Mouse (Mus musculus) forebrain, embryonic 13.5 days (tissue): ENCODE measurements at regions not wholly inside any gene's neighbourhood (a gene's known extent, or its start where the extent isn't known, plus 50 kb on each side); places are given as distances from the start of the nearest gene placed in this dataset.

Source experiments
- ATAC-seq: fragments of 200-750 bp; cut with Nextera tagmentation; 2 replicates; pipeline ENCODE4 v1.8.0; 2017
- H3K27ac ChIP-seq: fragments of 300-500 bp; sonication (generic); 2 replicates; pipeline ENCODE4 v1.5.1; 2015; ENCODE audit warnings: inconsistent platforms, mild to moderate bottlenecking, moderate library complexity
- H3K27me3 ChIP-seq: fragments of 300-500 bp; sonication (generic); 2 replicates; pipeline ENCODE4 v1.6.1; 2015; ENCODE audit warnings: mild to moderate bottlenecking, inconsistent platforms
- H3K36me3 ChIP-seq: fragments of 300-500 bp; sonication (generic); 2 replicates; pipeline ENCODE4 v1.6.1; 2015; ENCODE audit warnings: mild to moderate bottlenecking, inconsistent platforms; ENCODE audit not compliant: poor library complexity, severe bottlenecking
- H3K4me1 ChIP-seq: fragments of 300-500 bp; sonication (generic); 2 replicates; pipeline ENCODE4 v1.6.1; 2015; ENCODE audit warnings: inconsistent platforms
- H3K4me2 ChIP-seq: fragments of 300-500 bp; sonication (generic); 2 replicates; pipeline ENCODE4 v1.6.1; 2015; ENCODE audit warnings: inconsistent platforms, mild to moderate bottlenecking, moderate library complexity
- H3K4me3 ChIP-seq: fragments of 300-500 bp; sonication (generic); 2 replicates; pipeline ENCODE4 v1.5.1; 2015; ENCODE audit warnings: mild to moderate bottlenecking, inconsistent platforms
- H3K9ac ChIP-seq: fragments of 300-500 bp; sonication (generic); 2 replicates; pipeline ENCODE4 v1.6.1; 2015; ENCODE audit warnings: mild to moderate bottlenecking, inconsistent platforms
- H3K9me3 ChIP-seq: fragments of 300-500 bp; sonication (generic); replicated peaks from 2 replicates; pipeline ENCODE4 v1.6.1; 2016; ENCODE audit warnings: inconsistent platforms
- WGBS: fragments of 180-500 bp; shearing (Covaris S2); methylation state at CpG from one replicate; pipeline ENCODE4 v1.1.7; 2015; 5-methylcytosine and 5-hydroxymethylcytosine counted together

GRCm38 (mm10) chr15:36719241-36719640 is 288.3 kb downstream of the Zfp706 start:
- no peaks in the 10 kb centered on the region for H3K9me3 ChIP-seq
- H3K27me3 ChIP-seq: no peaks in the 10 kb centered on the region
- WGBS: 78% methylated on average over 2 of the region's 2 CpGs
- no peaks in the 10 kb centered on the region for H3K36me3 ChIP-seq
- no peak overlapping the region for H3K4me3 ChIP-seq
- ATAC-seq: no peak
- peaks cover 6% of the 10 kb centered on the region for H3K4me1 ChIP-seq
- no peak overlapping the region for H3K9ac ChIP-seq
- H3K27ac ChIP-seq: no peak overlapping the region
- no peak overlapping the region for H3K4me2 ChIP-seq

- ATAC-seq: no peak
- no peak overlapping the region for H3K4me3 ChIP-seq
- no peaks in the 10 kb centered on the region for H3K36me3 ChIP-seq
- no peaks in the 10 kb centered on the region for H3K27me3 ChIP-seq
- no peak overlapping the region for H3K9ac ChIP-seq
- H3K9me3 ChIP-seq: no peaks in the 10 kb centered on the region
- no peak overlapping the region for H3K4me2 ChIP-seq
- peaks cover 5% of the 10 kb centered on the region for H3K4me1 ChIP-seq
- no peak overlapping the region for H3K27ac ChIP-seq
- 81% methylated on average over 6 of the region's 6 CpGs for WGBS
These were observed 289.7 kb downstream of the Zfp706 start for GRCm38 (mm10) chr15:36717835-36718234.

- no peak overlapping the region for H3K4me3 ChIP-seq
- H3K9ac ChIP-seq: no peak overlapping the region
- no peak for ATAC-seq
These were observed 290.9 kb downstream of the Zfp706 start for GRCm38 (mm10) chr15:36716686-36717038.

GRCm38 (mm10) chr15:36715745-36716685 is 291.6 kb downstream of the Zfp706 start:
- H3K4me2 ChIP-seq: peak overlapping the region; percentile 39
- no peaks in the 10 kb centered on the region for H3K27me3 ChIP-seq
- H3K9me3 ChIP-seq: no peaks in the 10 kb centered on the region
- 19% methylated on average over 26 of the region's 26 CpGs for WGBS
- peaks cover 5% of the 10 kb centered on the region for H3K4me1 ChIP-seq
- H3K27ac ChIP-seq: no peak overlapping the region
- H3K36me3 ChIP-seq: no peaks in the 10 kb centered on the region
- peak; percentile 90 for ATAC-seq
- H3K4me3 ChIP-seq: no peak overlapping the region; the same call in 1 of the 2 replicates
- 0 out of 2 replicates have a peak overlapping the region, but pooled peaks have one; percentile 9 for H3K9ac ChIP-seq

More at GRCm38 (mm10) chr15:36716686-36717038, 290.9 kb downstream of the Zfp706 start:
- Histone ChIP-seq H3K27me3 (no peaks in the 10 kb centered on the region), H3K36me3 (no peaks in the 10 kb centered on the region), H3K4me2 (peak overlapping the region; percentile 39), H3K4me1 (peaks cover 5% of the 10 kb centered on the region), H3K9me3 (no peaks in the 10 kb centered on the region), H3K27ac (no peak overlapping the region)

- no peaks in the 10 kb centered on the region for H3K9me3 ChIP-seq
- WGBS: 85% methylated on average over 6 of the region's 6 CpGs
These were observed 292.4 kb downstream of the Zfp706 start for GRCm38 (mm10) chr15:36715159-36715558.

GRCm38 (mm10) chr15:36709788-36710187 is 297.8 kb downstream of the Zfp706 start:
- no peaks in the 10 kb centered on the region for H3K4me1 ChIP-seq
- H3K9me3 ChIP-seq: no peaks in the 10 kb centered on the region
- H3K4me3 ChIP-seq: no peak overlapping the region
- 82% methylated on average over 3 of the region's 3 CpGs for WGBS
- H3K9ac ChIP-seq: no peak overlapping the region
- H3K27ac ChIP-seq: no peak overlapping the region
- ATAC-seq: no peak
- H3K36me3 ChIP-seq: no peaks in the 10 kb centered on the region
- no peaks in the 10 kb centered on the region for H3K27me3 ChIP-seq
- no peak overlapping the region for H3K4me2 ChIP-seq

More at GRCm38 (mm10) chr15:36715159-36715558, 292.4 kb downstream of the Zfp706 start:
- H3K9ac ChIP-seq: no peak overlapping the region
- no peak for ATAC-seq
- no peaks in the 10 kb centered on the region for H3K27me3 ChIP-seq
- H3K4me1 ChIP-seq: peaks cover 5% of the 10 kb centered on the region
- H3K36me3 ChIP-seq: no peaks in the 10 kb centered on the region
- H3K27ac ChIP-seq: no peak overlapping the region
- H3K4me2 ChIP-seq: no peak overlapping the region
- H3K4me3 ChIP-seq: no peak overlapping the region

- H3K4me2 ChIP-seq: no peak overlapping the region
- no peak overlapping the region for H3K9ac ChIP-seq
- no peaks in the 10 kb centered on the region for H3K36me3 ChIP-seq
- 22% methylated on average over 3 of the region's 3 CpGs for WGBS
- no peaks in the 10 kb centered on the region for H3K9me3 ChIP-seq
- no peaks in the 10 kb centered on the region for H3K27me3 ChIP-seq
- H3K27ac ChIP-seq: no peak overlapping the region
- peak; percentile 70 for ATAC-seq
- no peak overlapping the region for H3K4me3 ChIP-seq
- no peaks in the 10 kb centered on the region for H3K4me1 ChIP-seq
These were observed 299.1 kb downstream of the Zfp706 start for GRCm38 (mm10) chr15:36708471-36708870.

GRCm38 (mm10) chr15:36705990-36706389 is 301.6 kb downstream of the Zfp706 start:
- no peaks in the 10 kb centered on the region for H3K4me1 ChIP-seq
- H3K27me3 ChIP-seq: no peaks in the 10 kb centered on the region
- no peaks in the 10 kb centered on the region for H3K9me3 ChIP-seq
- H3K27ac ChIP-seq: no peak overlapping the region
- no peak for ATAC-seq
- WGBS: 60% methylated on average over 4 of the region's 4 CpGs
- H3K36me3 ChIP-seq: no peaks in the 10 kb centered on the region
- no peak overlapping the region for H3K4me2 ChIP-seq
- H3K4me3 ChIP-seq: no peak overlapping the region
- H3K9ac ChIP-seq: no peak overlapping the region

GRCm38 (mm10) chr15:36705391-36705790 is 302.2 kb downstream of the Zfp706 start:
- no peak for ATAC-seq

GRCm38 (mm10) chr15:36701846-36702245 is 305.7 kb downstream of the Zfp706 start:
- no peaks in the 10 kb centered on the region for H3K4me1 ChIP-seq
- H3K27me3 ChIP-seq: no peaks in the 10 kb centered on the region
- no peak for ATAC-seq
- no peak overlapping the region for H3K27ac ChIP-seq
- H3K4me3 ChIP-seq: no peak overlapping the region
- WGBS: 57% methylated on average over 8 of the region's 8 CpGs
- no peaks in the 10 kb centered on the region for H3K9me3 ChIP-seq
- H3K9ac ChIP-seq: no peak overlapping the region
- H3K4me2 ChIP-seq: no peak overlapping the region
- H3K36me3 ChIP-seq: no peaks in the 10 kb centered on the region

More at GRCm38 (mm10) chr15:36705391-36705790, 302.2 kb downstream of the Zfp706 start:
- H3K9me3 ChIP-seq: no peaks in the 10 kb centered on the region
- H3K4me2 ChIP-seq: no peak overlapping the region
- H3K4me1 ChIP-seq: no peaks in the 10 kb centered on the region
- no peaks in the 10 kb centered on the region for H3K36me3 ChIP-seq
- H3K27ac ChIP-seq: no peak overlapping the region
- H3K4me3 ChIP-seq: no peak overlapping the region
- no peak overlapping the region for H3K9ac ChIP-seq
- WGBS: 54% methylated on average over 2 of the region's 2 CpGs
- H3K27me3 ChIP-seq: no peaks in the 10 kb centered on the region

- Histone ChIP-seq H3K27ac (no peak overlapping the region), H3K4me3 (no peak overlapping the region), H3K27me3 (no peaks in the 10 kb centered on the region), H3K4me1 (no peaks in the 10 kb centered on the region), H3K9ac (no peak overlapping the region), H3K36me3 (no peaks in the 10 kb centered on the region), H3K9me3 (no peaks in the 10 kb centered on the region), H3K4me2 (no peak overlapping the region)
- 89% methylated on average over 5 of the region's 5 CpGs for WGBS
- ATAC-seq: no peak
These were observed 307.4 kb downstream of the Zfp706 start for GRCm38 (mm10) chr15:36700196-36700595.

- WGBS: 25% methylated on average over 14 of the region's 14 CpGs
- H3K27me3 ChIP-seq: no peaks in the 10 kb centered on the region
- no peaks in the 10 kb centered on the region for H3K4me1 ChIP-seq
- H3K4me3 ChIP-seq: peak overlapping the region; percentile 39
- no peak overlapping the region for H3K27ac ChIP-seq
- H3K9ac ChIP-seq: peak overlapping the region; percentile 55; the same call in 1 of the 2 replicates
- no peaks in the 10 kb centered on the region for H3K36me3 ChIP-seq
- no peaks in the 10 kb centered on the region for H3K9me3 ChIP-seq
- peak overlapping the region; percentile 61 for H3K4me2 ChIP-seq
- ATAC-seq: peak; percentile 93
These were observed 312.1 kb downstream of the Zfp706 start for GRCm38 (mm10) chr15:36695199-36696129.
